Mouse (Mus musculus) embryo, embryonic 11 days (tissue): ENCODE measurements around the gene Krt15.

ENCODE experiments used
- DNase-seq: peaks from one replicate; pipeline ENCODE4 v3.0.0-alpha.2; 2015

Gene Krt15

DNA sequence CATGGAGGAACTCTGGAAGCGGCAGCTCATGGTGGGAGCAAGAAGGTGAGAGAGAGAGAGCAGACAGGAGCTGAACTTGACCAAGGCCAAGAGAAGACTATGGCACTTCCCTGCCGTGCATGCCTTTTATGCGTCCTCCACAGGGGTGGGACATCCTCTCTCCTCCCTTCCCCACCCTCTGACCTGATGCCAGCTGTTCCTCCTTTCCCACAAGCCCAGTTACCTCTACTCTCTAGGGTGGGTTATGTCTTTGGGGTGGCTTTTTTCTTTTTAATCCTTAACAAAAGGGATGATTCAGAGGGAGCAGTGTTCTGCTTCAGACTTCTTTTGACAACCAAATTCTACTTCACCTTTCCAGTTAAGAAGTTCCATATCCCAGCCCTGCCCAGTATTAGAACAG lies 14.3 kb downstream of the Krt15 start, which contains the start of gene Krt13:
Krt13 (minus strand) TSS at position 101 of the 400 bp plus-strand sequence.
- no peak for DNase-seq

- DNase-seq, result no peak
Measured at GRCm38 (mm10) chr11:100120331-100120730, 15.4 kb downstream of the Krt15 start.

DNA sequence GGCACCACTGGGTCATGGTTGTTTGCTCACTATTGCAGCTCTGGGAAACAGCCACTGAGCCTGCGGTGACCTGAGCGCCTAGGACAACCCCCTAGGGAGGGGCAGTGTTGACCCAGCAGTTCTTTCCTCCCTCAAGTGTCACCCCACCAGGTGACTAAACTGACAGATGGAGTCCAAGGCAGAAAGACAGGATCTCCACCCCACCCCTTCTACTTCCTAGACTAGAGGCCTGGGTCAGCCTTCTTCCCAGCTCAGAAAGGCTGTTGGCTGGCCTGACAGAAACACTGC lies 22.0 kb downstream of the Krt15 start:
- no peak for DNase-seq

DNA sequence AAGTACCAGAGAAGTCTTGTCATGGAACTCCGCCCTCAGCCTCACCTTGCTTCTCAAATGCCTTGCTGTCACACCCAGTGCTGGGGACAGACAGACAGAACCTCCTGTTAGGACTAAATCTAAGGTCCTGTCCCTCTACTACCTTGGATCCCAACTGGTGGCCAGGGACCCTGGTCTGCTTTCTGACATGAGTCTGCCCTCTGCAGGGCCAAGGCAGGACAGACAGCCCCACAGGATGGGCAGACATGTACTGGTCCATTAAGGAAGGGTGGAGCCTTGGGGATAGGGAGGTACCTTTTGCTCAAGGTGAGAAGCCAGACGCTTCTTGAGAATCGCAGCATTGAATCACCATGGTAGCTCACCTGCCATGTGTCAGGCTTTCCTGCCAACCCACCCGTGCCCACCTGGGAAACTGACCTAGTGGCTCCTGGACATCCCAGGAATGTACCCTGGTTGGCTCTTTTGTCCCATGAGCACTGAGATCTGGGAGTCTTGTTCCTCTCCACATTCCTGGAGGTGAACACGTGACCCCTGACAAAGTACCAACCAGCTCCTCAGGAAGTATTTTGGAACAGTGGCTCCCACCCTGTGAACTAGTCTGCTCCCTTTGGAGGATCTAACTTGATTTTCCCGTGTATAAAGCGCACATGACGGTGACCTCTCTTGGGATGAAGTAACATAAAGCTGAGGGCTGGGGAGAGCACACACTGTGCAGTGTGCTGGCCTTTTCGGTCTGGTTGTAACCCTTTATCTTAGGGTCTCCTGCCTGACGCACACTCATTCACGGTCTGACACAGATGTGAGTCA lies 22.6 kb downstream of the Krt15 start:
- DNase-seq, result no peak

DNA sequence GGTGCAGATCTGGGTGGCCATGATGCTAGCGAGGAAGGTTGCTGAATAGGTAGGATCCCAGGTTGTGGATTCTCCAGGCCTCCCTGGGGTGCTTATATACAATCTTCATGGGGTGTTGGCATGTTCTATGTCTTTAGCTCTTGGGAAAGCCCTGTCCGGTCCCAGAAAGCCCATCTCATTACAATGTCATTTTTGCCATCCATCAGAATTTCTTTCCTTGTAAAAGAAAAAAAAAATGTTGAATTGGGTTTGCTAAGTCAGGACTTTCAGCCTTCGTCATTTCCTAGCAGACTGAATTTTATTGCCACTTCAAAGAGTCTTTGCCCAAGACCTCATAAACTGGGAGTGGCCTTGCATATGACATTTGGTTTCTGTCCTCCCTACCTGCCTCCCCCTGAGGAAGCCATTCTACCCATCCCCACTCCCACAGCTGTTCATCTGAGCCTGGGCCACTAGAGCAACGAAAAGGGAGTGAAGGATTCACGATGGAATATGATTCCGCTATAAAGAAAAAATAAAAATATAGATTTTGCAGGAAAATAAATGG lies 30.1 kb downstream of the Krt15 start, which contains the start of gene Krt36:
Krt36 (minus strand) TSS at position 51 of the 547 bp plus-strand sequence.
- no peak for DNase-seq

GRCm38 (mm10) chr11:100102693-100103429 lies 32.9 kb downstream of the Krt15 start:
- DNase-seq, result no peak

DNA sequence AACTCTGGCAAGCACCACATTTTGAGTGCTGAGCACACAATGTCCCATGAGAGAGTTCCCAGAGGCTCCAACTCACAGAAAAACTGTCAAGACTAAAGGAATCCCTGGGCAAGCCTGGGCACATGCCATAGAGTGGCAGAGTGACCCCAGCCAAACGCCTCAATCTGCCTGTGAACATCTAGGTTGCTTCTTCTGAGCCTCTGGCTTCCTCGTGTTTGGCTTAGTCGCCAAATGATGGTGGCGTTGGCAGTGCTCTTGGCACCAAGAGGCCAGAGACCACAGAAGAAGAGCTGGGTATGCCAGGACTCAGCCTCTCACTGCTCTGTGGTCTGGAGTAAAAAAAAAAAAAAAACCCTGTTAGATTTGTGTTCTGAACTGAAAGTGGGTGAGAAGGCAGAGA lies 35.3 kb downstream of the Krt15 start:
- DNase-seq, result no peak

DNA sequence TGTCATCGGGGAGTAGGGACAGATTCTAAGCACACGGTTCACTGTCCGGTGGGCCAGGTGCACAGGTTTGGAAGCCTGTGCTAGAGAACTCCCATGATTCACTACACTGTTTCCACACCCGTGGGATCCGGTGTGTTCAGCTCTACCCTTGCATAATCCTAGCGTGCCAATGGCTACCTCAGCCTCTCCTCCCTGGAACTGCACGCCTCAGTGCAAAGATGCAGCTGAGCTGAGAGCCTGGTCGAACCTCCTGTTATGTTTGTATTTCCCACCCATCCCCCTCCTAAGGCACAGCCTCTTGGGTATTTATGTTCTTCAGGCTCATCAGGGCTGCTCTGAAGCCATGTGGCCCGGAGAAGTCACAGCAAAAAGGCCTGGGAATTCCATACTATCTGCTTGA lies 37.9 kb downstream of the Krt15 start:
- peak; percentile 24 for DNase-seq

DNA sequence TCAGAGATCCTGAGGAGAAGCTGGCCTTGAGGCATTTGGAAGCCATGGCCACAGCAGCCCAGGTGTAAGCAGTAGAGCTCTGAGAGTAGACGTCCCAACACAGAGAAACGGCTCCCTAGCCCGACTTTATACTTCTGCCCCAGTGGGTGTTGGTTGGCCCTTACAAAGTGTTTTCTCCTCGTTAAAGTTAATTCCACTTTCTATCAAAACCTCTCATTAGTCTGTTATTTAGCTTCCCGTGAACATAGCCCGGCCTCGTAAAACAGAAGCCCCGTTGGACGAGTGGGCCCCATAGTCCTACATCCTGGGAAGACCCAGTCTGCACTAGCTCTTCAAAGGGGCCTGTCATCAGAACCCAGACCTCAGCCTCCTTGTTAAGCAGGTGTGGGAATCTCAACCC lies 39.6 kb downstream of the Krt15 start, which contains the start of gene Krt35:
Krt35 (minus strand) TSS at position 101 of the 400 bp plus-strand sequence.
- DNase-seq, result no peak

DNA sequence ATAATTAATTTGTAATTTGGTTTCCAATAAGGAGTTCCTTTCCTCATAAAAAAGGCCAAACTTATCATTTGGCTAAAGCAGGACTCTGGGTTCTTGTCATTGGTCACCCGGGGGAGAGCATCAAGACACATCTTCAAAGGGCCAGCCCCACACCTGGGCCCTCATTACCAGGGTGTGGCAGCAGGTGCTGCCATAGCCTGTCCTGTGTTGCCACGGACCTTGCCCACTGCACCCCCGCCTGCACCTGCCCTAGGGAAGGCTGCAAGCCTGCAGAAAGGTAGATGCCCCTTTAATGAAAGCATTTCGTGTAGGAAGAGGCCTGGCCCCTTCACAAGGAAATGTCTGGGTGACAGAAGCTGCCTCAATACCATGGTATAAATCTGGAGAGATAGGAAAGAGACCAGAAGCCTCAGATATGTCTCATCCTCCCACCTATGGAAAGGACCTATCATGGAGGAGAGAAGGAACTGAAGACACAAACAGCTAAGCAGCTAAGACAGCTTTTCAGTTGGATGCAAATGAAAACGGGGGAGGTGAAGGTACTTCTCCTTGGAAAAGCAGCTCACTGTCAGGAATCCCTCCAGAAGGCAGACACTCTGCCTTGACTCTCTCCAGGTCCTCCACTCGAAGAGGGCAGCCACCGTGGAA lies 47.2 kb downstream of the Krt15 start:
- no peak for DNase-seq

DNA sequence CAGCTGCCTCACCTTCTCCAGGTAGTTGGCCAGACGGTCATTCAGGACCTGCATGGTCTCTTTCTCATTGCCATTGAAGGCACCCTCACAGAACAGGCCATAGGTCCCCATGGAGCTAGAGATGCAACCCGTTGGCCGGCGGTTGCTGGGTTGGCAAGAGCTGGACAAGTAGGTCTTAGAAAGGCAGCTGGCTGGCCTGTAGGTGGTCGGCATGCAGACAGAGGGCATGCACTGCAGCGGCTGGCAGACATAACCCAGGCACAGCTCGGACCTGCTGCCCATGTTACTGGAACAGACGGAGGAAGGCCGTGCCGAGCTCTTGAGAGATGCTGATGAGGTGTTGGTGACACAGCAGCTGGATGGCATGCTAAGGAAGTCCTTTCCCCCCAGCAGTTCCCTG lies 47.9 kb downstream of the Krt15 start, which contains the start of gene Krt32:
Krt32 (minus strand) TSS at position 366 of the 400 bp plus-strand sequence.
- DNase-seq, result no peak
